Mouse (Mus musculus): ENCODE data around the gene Rspry1. TPM values are rescaled to one million over a fixed set of nuclear protein-coding genes. Genes with fewer than 3 reads are reported as not detected.

The Rspry1 gene
- polyA plus RNA-seq, 1 experiment from 2014 or later = 57.4 TPM

GRCm38 (mm10) chr8:94624885-94625284, 23.1 kb downstream of the Rspry1 start:
- 89% methylated on average over 1 of the region's 1 CpGs for WGBS
- H3K27me3 ChIP-seq (replicated peaks) = no peaks in the 10 kb centered on the region
- no peak for ATAC-seq (ENCODE audit: low FRiP score, low read depth)
- no peak overlapping the region for H3K4me2 ChIP-seq (replicated peaks)
- no peak overlapping the region for H3K9ac ChIP-seq
- H3K4me3 ChIP-seq = no peak overlapping the region
- no peak overlapping the region for H3K27ac ChIP-seq
- no peaks in the 10 kb centered on the region for H3K9me3 ChIP-seq
- peaks cover 17% of the 10 kb centered on the region for H3K36me3 ChIP-seq
- no peaks in the 10 kb centered on the region for H3K4me1 ChIP-seq

DNA sequence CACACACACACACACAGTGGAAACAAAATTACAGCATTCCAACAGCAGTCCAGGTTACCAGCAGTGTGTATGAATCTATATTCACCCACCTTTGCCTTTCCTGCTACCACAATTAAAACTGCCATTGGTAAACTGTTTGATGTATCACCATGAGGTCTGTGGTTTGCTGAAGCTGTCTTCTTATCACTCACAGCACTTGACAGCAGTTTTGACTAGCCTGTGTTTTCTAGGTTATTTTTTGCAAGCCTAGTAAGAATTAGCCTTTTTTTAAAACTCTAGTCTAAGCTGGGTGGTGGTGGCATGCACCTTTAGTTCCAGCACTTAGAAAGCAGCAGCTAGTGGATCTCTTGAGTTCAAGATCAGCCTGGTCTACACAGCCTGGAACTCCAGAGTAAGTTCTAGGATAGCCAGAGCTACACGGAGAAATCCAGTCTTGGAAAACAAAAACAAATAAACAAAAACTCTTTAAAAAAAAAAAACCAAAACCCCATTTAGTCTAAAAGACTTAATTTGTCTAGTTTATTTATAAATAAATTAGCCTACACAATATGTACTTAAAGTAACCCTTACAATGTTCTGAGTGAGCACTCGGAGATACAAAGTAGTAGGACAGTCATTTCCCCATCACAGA, 31.9 kb downstream of the Rspry1 start:
- H3K9me3 ChIP-seq = no peaks in the 10 kb centered on the region
- H3K9ac ChIP-seq = no peak overlapping the region
- WGBS = 86% methylated on average over 2 of the region's 2 CpGs
- H3K36me3 ChIP-seq = peaks cover 67% of the 10 kb centered on the region
- H3K27me3 ChIP-seq (replicated peaks) = no peaks in the 10 kb centered on the region
- H3K4me3 ChIP-seq = no peak overlapping the region
- H3K4me1 ChIP-seq = no peaks in the 10 kb centered on the region
- no peak overlapping the region for H3K4me2 ChIP-seq (replicated peaks)
- no peak for ATAC-seq (ENCODE audit: low FRiP score, low read depth)
- H3K27ac ChIP-seq = no peak overlapping the region

DNA sequence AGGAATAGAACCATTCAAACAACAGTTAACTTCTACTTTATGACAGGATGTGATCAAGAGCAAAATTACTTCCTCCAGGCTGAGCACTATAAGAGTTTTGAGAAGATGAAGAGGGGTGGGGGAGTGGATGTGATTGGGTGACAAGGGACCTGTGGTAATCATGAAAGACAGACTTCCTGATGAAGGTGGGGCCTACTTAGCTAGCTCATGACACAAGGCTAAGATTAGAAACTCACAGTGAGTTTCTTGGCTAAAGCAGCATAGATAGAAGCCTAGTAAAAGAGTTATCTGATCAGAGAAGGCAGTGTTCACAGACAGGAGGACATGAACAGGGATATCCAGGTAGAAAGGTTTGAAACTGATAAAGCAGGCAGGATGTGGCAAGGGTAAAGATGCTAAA, 32.5 kb downstream of the Rspry1 start:
- Histone ChIP-seq H3K27me3 (replicated peaks) (no peaks in the 10 kb centered on the region), H3K9me3 (no peaks in the 10 kb centered on the region), H3K36me3 (peaks cover 69% of the 10 kb centered on the region), H3K27ac (no peak overlapping the region), H3K4me1 (no peaks in the 10 kb centered on the region), H3K4me2 (replicated peaks) (no peak overlapping the region), H3K4me3 (no peak overlapping the region), H3K9ac (no peak overlapping the region)
- ATAC-seq (ENCODE audit: low FRiP score, low read depth) = no peak

- WGBS = 95% methylated on average over 2 of the region's 2 CpGs
- no peaks in the 10 kb centered on the region for H3K4me1 ChIP-seq
- H3K27me3 ChIP-seq (replicated peaks) = no peaks in the 10 kb centered on the region
- ATAC-seq (ENCODE audit: low FRiP score, low read depth) = no peak
- H3K36me3 ChIP-seq = peaks cover 74% of the 10 kb centered on the region
- no peaks in the 10 kb centered on the region for H3K9me3 ChIP-seq
- H3K4me2 ChIP-seq (replicated peaks) = no peak overlapping the region
- H3K9ac ChIP-seq = no peak overlapping the region
- H3K27ac ChIP-seq = no peak overlapping the region
- no peak overlapping the region for H3K4me3 ChIP-seq
These were observed 39.4 kb downstream of the Rspry1 start for GRCm38 (mm10) chr8:94641183-94641582.

GRCm38 (mm10) chr8:94641938-94642337, 40.2 kb downstream of the Rspry1 start:
- no peak overlapping the region for H3K27ac ChIP-seq
- H3K4me3 ChIP-seq = no peak overlapping the region
- H3K9me3 ChIP-seq = no peaks in the 10 kb centered on the region
- 93% methylated on average over 3 of the region's 3 CpGs for WGBS
- H3K4me2 ChIP-seq (replicated peaks) = no peak overlapping the region
- H3K9ac ChIP-seq = no peak overlapping the region
- peaks cover 75% of the 10 kb centered on the region for H3K36me3 ChIP-seq
- no peaks in the 10 kb centered on the region for H3K27me3 ChIP-seq (replicated peaks)
- H3K4me1 ChIP-seq = no peaks in the 10 kb centered on the region
- ATAC-seq (ENCODE audit: low FRiP score, low read depth) = no peak

DNA sequence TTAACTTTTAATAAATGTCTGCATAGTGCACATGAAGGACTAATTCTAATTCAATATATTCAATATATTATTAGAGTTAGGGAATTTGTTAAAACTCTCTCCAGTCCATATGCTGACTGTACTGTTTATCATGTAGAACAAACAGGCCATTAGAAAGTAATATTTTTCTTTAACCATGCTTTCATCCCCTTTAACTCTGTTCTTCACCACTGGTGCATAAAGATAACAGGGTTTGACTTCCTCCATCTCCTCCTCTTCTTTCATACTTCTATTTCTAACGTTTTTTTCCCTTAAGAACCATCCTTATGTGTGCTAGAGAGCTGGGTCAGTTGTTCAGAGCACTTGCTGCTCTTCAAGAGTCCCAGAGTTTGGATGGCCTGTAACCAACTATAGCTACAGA, 43.5 kb downstream of the Rspry1 start:
- peaks cover 60% of the 10 kb centered on the region for H3K36me3 ChIP-seq
- no peaks in the 10 kb centered on the region for H3K9me3 ChIP-seq
- ATAC-seq (ENCODE audit: low FRiP score, low read depth) = no peak
- no peak overlapping the region for H3K4me2 ChIP-seq (replicated peaks)
- no peak overlapping the region for H3K4me3 ChIP-seq
- H3K9ac ChIP-seq = no peak overlapping the region
- no peaks in the 10 kb centered on the region for H3K27me3 ChIP-seq (replicated peaks)
- H3K27ac ChIP-seq = no peak overlapping the region
- WGBS = 59% methylated on average over 1 of the region's 1 CpGs
- H3K4me1 ChIP-seq = no peaks in the 10 kb centered on the region

DNA sequence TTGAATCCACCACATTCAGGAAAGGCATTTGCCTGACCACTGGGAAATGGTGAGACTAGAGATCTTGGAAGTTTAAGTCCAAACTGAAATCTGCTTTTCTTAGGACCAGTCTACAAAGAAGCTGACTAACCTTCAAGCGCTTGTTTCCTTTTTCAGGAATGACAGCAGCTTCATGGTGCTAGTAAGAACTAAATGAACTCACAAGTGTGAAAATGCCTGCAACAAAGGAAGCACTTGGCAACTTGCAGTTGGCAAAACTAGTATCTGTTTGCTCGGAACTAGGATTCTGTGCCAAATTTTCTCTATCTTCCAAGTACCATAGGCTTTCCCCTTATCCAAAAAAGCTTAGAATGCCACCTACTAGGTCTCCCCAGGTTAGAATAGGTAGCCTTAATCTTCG, 44.4 kb downstream of the Rspry1 start:
- Histone ChIP-seq H3K9me3 (no peaks in the 10 kb centered on the region), H3K36me3 (peaks cover 54% of the 10 kb centered on the region), H3K4me3 (no peak overlapping the region), H3K27ac (no peak overlapping the region), H3K9ac (no peak overlapping the region), H3K4me1 (no peaks in the 10 kb centered on the region), H3K27me3 (replicated peaks) (no peaks in the 10 kb centered on the region), H3K4me2 (replicated peaks) (no peak overlapping the region)
- 95% methylated on average over 3 of the region's 3 CpGs for WGBS
- no peak for ATAC-seq (ENCODE audit: low FRiP score, low read depth)

DNA sequence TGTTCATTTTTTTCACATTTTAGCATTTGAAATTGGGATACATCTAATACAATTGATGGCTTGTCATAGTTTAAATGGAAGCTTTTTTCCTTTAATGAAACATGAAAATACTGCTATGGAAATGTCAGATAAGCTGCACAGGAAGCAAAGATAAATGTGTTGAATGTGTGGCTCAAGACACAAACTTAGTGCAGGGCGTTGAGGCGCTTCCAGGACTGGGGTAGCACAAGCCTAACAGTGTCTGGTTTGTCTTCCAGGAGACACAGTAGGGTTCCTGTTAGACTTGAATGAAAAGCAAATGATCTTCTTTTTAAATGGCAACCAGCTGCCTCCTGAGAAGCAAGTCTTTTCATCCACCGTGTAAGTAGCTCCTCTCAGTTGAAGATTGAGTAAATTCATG, 47.8 kb downstream of the Rspry1 start:
- 46% methylated on average over 3 of the region's 3 CpGs for WGBS
- no peak for ATAC-seq (ENCODE audit: low FRiP score, low read depth)
- Histone ChIP-seq H3K36me3 (peaks cover 62% of the 10 kb centered on the region), H3K9ac (no peak overlapping the region), H3K4me3 (no peak overlapping the region), H3K9me3 (no peaks in the 10 kb centered on the region), H3K27me3 (replicated peaks) (no peaks in the 10 kb centered on the region), H3K4me1 (no peaks in the 10 kb centered on the region), H3K27ac (no peak overlapping the region), H3K4me2 (replicated peaks) (no peak overlapping the region)

GRCm38 (mm10) chr8:94652951-94653350, 51.2 kb downstream of the Rspry1 start:
- Histone ChIP-seq H3K36me3 (peaks cover 60% of the 10 kb centered on the region), H3K27ac (no peak overlapping the region)

DNA sequence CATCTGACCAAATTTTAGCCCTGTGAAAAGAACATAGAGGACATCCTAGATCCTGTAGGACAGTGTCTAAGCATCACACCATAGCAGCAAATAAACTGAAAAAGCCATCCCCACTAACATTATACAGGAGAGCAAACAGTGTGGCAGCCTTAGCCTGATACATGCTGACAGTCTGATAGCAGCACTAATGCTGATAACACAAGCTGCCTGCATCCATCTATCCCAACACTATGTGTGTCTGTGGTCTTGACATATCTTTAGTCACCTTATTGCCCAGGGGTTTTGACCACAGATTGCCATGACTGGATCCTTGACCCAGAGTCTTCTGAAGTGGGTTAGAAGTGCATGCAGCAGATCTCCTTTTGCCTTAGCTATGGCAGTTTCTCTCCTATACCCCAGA, 53.3 kb downstream of the Rspry1 start:
- peaks cover 60% of the 10 kb centered on the region for H3K36me3 ChIP-seq

More at GRCm38 (mm10) chr8:94652951-94653350, 51.2 kb downstream of the Rspry1 start:
- Histone ChIP-seq H3K9ac (no peak overlapping the region), H3K4me1 (no peaks in the 10 kb centered on the region), H3K9me3 (no peaks in the 10 kb centered on the region), H3K27me3 (replicated peaks) (no peaks in the 10 kb centered on the region), H3K4me2 (replicated peaks) (no peak overlapping the region), H3K4me3 (no peak overlapping the region)
- ATAC-seq (ENCODE audit: low FRiP score, low read depth) = no peak
- WGBS = 95% methylated on average over 3 of the region's 3 CpGs

GRCm38 (mm10) chr8:94658031-94658430, 56.3 kb downstream of the Rspry1 start:
- H3K9me3 ChIP-seq = no peaks in the 10 kb centered on the region
- H3K27ac ChIP-seq = no peak overlapping the region
- no peak overlapping the region for H3K4me2 ChIP-seq (replicated peaks)
- H3K4me1 ChIP-seq = no peaks in the 10 kb centered on the region
- H3K36me3 ChIP-seq = peaks cover 49% of the 10 kb centered on the region
- H3K9ac ChIP-seq = no peak overlapping the region
- H3K4me3 ChIP-seq = no peak overlapping the region
- 96% methylated on average over 2 of the region's 2 CpGs for WGBS
- no peaks in the 10 kb centered on the region for H3K27me3 ChIP-seq (replicated peaks)
- ATAC-seq (ENCODE audit: low FRiP score, low read depth) = no peak

More for the DNA sequence above, 53.3 kb downstream of the Rspry1 start:
- Histone ChIP-seq H3K9ac (no peak overlapping the region), H3K27ac (no peak overlapping the region), H3K4me2 (replicated peaks) (no peak overlapping the region), H3K4me1 (no peaks in the 10 kb centered on the region), H3K4me3 (no peak overlapping the region), H3K9me3 (no peaks in the 10 kb centered on the region), H3K27me3 (replicated peaks) (no peaks in the 10 kb centered on the region)
- ATAC-seq (ENCODE audit: low FRiP score, low read depth) = no peak

DNA sequence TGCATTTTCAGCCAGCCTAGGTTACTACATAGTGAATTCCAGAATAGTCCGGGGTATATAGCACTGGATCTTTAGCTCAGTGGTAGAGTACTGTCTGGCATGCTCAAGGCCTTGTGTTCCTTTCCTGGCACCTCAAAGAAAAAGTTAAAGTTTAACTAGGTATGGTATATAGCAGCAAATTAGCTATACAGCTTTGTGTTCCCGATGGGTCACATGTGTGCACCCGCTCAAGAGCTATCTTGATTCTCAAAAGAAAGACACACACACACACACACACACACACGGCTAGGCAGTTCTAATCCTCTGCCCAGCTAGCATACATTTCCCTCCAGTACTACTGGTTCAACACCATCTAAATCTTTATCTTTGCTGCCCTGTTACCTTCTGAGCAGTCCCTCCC, 58.7 kb downstream of the Rspry1 start:
- no peak overlapping the region for H3K4me2 ChIP-seq (replicated peaks)
- H3K27me3 ChIP-seq (replicated peaks) = no peaks in the 10 kb centered on the region
- ATAC-seq (ENCODE audit: low FRiP score, low read depth) = no peak
- peaks cover 30% of the 10 kb centered on the region for H3K36me3 ChIP-seq
- H3K9ac ChIP-seq = no peak overlapping the region
- no peak overlapping the region for H3K4me3 ChIP-seq
- no peaks in the 10 kb centered on the region for H3K4me1 ChIP-seq
- WGBS = 79% methylated on average over 4 of the region's 4 CpGs
- H3K9me3 ChIP-seq = no peaks in the 10 kb centered on the region
- H3K27ac ChIP-seq = no peak overlapping the region

GRCm38 (mm10) chr8:94664722-94665121, 63.0 kb downstream of the Rspry1 start:
- H3K4me1 ChIP-seq = peaks cover 14% of the 10 kb centered on the region
- peaks cover 17% of the 10 kb centered on the region for H3K36me3 ChIP-seq
- ATAC-seq (ENCODE audit: low FRiP score, low read depth) = no peak
- H3K4me2 ChIP-seq (replicated peaks) = no peak overlapping the region
- no peak overlapping the region for H3K4me3 ChIP-seq
- H3K9me3 ChIP-seq = no peaks in the 10 kb centered on the region
- no peak overlapping the region for H3K9ac ChIP-seq
- no peaks in the 10 kb centered on the region for H3K27me3 ChIP-seq (replicated peaks)
- H3K27ac ChIP-seq = no peak overlapping the region
- 82% methylated on average over 2 of the region's 2 CpGs for WGBS
